Mouse (Mus musculus): ENCODE measurements at regions not wholly inside any gene's neighbourhood (a gene's known extent, or its start where the extent isn't known, plus 50 kb on each side); places are given as distances from the start of the nearest gene placed in this dataset.

DNA sequence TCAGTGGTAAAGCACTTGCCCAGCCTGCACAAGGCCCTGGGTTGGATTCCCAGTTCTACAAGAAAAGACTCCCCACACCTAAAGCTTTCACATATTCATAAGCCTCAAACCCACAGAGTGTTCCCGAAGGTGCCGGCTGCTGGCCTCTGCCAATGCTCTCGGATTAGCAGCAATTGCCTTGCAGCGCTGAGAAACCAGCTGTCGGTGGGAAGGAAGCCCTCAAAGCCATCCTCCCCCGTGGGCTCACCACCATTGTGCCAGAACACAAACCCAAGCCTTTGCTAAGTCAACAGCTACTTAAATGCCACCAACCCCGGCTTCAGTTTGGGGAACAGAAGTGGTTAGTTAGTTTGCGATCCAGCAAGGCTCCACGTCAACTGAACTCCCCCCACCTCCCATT, 217.7 kb downstream of the Srbd1 start:
- H3K4me3 ChIP-seq (ENCODE audit: low read depth, low read length) = no peak overlapping the region
- H3K36me3 ChIP-seq (ENCODE audit: control insufficient read depth, insufficient read depth) = no peaks in the 10 kb centered on the region
- no peak for TF ChIP-seq CTCF (IDR thresholded peaks at IDR 0.05; ENCODE audit: low read depth)
- no peaks in the 10 kb centered on the region for H3K27me3 ChIP-seq (replicated peaks; ENCODE audit: control insufficient read depth, insufficient read depth, low read length)
- 84% methylated on average over 9 of the region's 9 CpGs for WGBS
- no peak overlapping the region for H3K4me2 ChIP-seq (replicated peaks; ENCODE audit: low read depth)
- H3K27ac ChIP-seq (ENCODE audit: low read depth, low read length) = no peak overlapping the region
- no peak overlapping the region for H3K9ac ChIP-seq (ENCODE audit: low read depth, low read length)
- no peak for ATAC-seq
- H3K4me1 ChIP-seq (replicated peaks; ENCODE audit: control insufficient read depth, insufficient read depth, low read length) = no peaks in the 10 kb centered on the region
- no peaks in the 10 kb centered on the region for H3K9me3 ChIP-seq (ENCODE audit: control insufficient read depth)

DNA sequence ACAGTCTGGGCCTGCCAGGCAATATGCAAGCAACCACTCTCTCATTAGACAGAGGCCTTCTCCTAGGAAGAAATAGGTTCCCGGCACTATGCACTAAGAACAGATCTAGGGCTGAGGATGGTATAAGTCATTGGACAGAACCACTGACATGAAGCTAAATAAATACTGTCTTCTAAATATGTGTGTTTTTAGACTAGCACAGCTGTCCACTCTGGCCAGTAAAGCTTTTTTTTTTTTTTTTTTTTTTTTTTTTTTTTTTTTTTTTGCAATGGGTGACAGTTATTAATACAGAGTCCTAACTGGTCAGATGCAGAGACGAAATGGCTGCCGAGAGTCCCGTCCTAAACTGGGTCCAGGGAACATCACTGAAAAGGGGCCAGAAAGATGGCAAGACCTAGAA, 218.9 kb downstream of the Srbd1 start:
- Histone ChIP-seq H3K9me3 (ENCODE audit: control insufficient read depth) (no peaks in the 10 kb centered on the region), H3K4me3 (ENCODE audit: low read depth, low read length) (no peak overlapping the region), H3K4me2 (replicated peaks; ENCODE audit: low read depth) (no peak overlapping the region), H3K9ac (ENCODE audit: low read depth, low read length) (no peak overlapping the region), H3K27ac (ENCODE audit: low read depth, low read length) (no peak overlapping the region), H3K4me1 (replicated peaks; ENCODE audit: control insufficient read depth, insufficient read depth, low read length) (no peaks in the 10 kb centered on the region), H3K27me3 (replicated peaks; ENCODE audit: control insufficient read depth, insufficient read depth, low read length) (no peaks in the 10 kb centered on the region), H3K36me3 (ENCODE audit: control insufficient read depth, insufficient read depth) (no peaks in the 10 kb centered on the region)
- ATAC-seq = no peak
- no peak for TF ChIP-seq CTCF (IDR thresholded peaks at IDR 0.05; ENCODE audit: low read depth)
- 89% methylated on average over 4 of the region's 4 CpGs for WGBS

DNA sequence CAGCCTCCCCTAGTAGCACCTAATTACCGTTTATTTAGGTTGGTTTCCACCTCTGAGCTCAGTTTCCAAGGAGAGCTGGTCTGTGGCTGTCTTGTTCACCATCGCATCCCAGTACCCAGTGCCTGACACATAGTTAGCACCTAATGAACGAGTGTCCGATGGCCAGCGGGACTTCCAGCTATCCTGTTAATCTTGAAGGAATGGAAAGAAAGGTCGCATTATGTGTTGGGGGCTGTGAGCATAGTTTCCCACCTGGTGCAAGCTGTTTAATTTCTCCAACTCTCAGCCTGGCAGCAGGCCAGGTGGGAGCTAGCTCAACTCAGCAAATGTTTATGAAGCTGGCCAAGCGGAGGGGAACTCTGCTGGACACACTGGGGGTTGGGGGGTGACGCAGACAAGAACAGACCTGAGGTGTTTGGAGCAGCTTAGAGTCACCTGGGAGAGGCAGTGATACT, 223.7 kb downstream of the Srbd1 start:
- ATAC-seq = no peak
- Histone ChIP-seq H3K4me3 (ENCODE audit: low read depth, low read length) (no peak overlapping the region), H3K9ac (ENCODE audit: low read depth, low read length) (no peak overlapping the region), H3K27me3 (replicated peaks; ENCODE audit: control insufficient read depth, insufficient read depth, low read length) (no peaks in the 10 kb centered on the region), H3K4me2 (replicated peaks; ENCODE audit: low read depth) (no peak overlapping the region), H3K4me1 (replicated peaks; ENCODE audit: control insufficient read depth, insufficient read depth, low read length) (no peaks in the 10 kb centered on the region), H3K9me3 (ENCODE audit: control insufficient read depth) (no peaks in the 10 kb centered on the region), H3K36me3 (ENCODE audit: control insufficient read depth, insufficient read depth) (no peaks in the 10 kb centered on the region), H3K27ac (ENCODE audit: low read depth, low read length) (no peak overlapping the region)
- WGBS = 53% methylated on average over 8 of the region's 8 CpGs
- TF ChIP-seq CTCF (IDR thresholded peaks at IDR 0.05; ENCODE audit: low read depth) = no peak

DNA sequence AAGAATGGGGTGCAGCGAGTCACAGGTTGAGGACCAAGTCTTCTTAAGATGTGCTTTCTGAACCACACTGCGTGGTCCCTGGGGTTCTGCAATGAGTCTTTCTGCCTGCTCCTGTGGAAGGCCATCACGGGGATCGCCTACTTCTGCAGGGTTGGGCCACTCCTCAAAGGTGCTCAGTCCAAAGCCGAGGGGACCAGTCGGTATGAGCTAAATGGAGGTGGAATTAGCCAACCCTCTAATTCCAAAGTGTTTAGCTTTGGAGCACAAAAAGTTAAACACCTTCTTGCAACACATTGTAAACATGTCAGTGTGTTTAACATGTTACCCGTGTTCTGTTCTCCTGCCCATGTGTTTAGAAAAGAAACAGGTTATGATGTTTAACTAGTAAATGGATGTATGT, 225.1 kb downstream of the Srbd1 start:
- Histone ChIP-seq H3K4me2 (replicated peaks; ENCODE audit: low read depth) (no peak overlapping the region), H3K9ac (ENCODE audit: low read depth, low read length) (no peak overlapping the region), H3K4me3 (ENCODE audit: low read depth, low read length) (no peak overlapping the region), H3K9me3 (ENCODE audit: control insufficient read depth) (no peaks in the 10 kb centered on the region), H3K4me1 (replicated peaks; ENCODE audit: control insufficient read depth, insufficient read depth, low read length) (no peaks in the 10 kb centered on the region), H3K27ac (ENCODE audit: low read depth, low read length) (no peak overlapping the region), H3K27me3 (replicated peaks; ENCODE audit: control insufficient read depth, insufficient read depth, low read length) (no peaks in the 10 kb centered on the region), H3K36me3 (ENCODE audit: control insufficient read depth, insufficient read depth) (no peaks in the 10 kb centered on the region)
- no peak for ATAC-seq
- WGBS = 68% methylated on average over 7 of the region's 7 CpGs
- TF ChIP-seq CTCF (IDR thresholded peaks at IDR 0.05; ENCODE audit: low read depth) = no peak

DNA sequence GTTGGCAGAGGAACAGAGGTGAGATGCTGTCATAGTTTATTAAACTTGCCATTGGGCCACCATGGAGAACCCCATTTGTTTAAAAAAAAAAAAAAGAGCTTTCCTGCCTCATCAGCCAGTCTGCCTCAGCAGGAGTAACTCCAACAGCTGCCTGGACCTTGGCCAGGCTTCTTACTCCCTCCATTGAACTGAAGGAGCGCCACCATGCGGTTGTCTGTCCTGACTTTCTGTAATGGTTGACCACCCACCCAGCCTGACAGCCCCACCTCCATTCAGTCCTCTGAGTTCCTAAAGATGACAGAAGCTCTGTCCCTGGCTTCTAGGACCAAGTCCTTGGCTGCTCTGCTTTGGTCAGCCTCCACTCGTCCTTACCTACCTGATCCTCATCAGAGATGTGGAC, 227.8 kb upstream of the Six2 start:
- 89% methylated on average over 3 of the region's 3 CpGs for WGBS

DNA sequence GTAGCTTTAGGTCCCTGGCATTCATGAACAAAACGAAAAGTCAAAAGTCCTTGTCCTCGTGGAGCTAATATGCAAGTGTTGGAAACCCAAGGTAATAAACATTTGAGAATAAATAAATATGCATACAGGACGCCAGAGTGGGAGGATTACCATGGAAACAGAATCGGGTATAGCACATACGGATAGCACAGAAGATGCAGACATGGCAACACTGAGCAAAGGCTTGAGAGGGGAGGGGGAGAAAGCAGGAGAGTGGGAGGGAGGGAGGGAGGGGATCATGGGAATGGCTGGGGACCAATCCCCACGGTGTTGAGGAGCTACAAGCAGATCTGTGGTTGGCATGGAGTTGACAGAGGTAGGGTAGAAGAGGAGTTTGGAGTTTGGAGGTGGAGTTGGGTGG, 226.0 kb upstream of the Six2 start:
- Histone ChIP-seq H3K27ac (ENCODE audit: low read depth, low read length) (no peak overlapping the region), H3K4me2 (replicated peaks; ENCODE audit: low read depth) (no peak overlapping the region), H3K9ac (ENCODE audit: low read depth, low read length) (no peak overlapping the region), H3K27me3 (replicated peaks; ENCODE audit: control insufficient read depth, insufficient read depth, low read length) (no peaks in the 10 kb centered on the region), H3K9me3 (ENCODE audit: control insufficient read depth) (no peaks in the 10 kb centered on the region), H3K4me3 (ENCODE audit: low read depth, low read length) (no peak overlapping the region), H3K4me1 (replicated peaks; ENCODE audit: control insufficient read depth, insufficient read depth, low read length) (no peaks in the 10 kb centered on the region), H3K36me3 (ENCODE audit: control insufficient read depth, insufficient read depth) (no peaks in the 10 kb centered on the region)
- WGBS = 47% methylated on average over 6 of the region's 6 CpGs
- no peak for TF ChIP-seq CTCF (IDR thresholded peaks at IDR 0.05; ENCODE audit: low read depth)
- ATAC-seq = no peak

More for the DNA sequence above, 227.8 kb upstream of the Six2 start:
- no peak for ATAC-seq
- Histone ChIP-seq H3K9ac (ENCODE audit: low read depth, low read length) (no peak overlapping the region), H3K27ac (ENCODE audit: low read depth, low read length) (no peak overlapping the region), H3K36me3 (ENCODE audit: control insufficient read depth, insufficient read depth) (no peaks in the 10 kb centered on the region), H3K4me2 (replicated peaks; ENCODE audit: low read depth) (no peak overlapping the region), H3K27me3 (replicated peaks; ENCODE audit: control insufficient read depth, insufficient read depth, low read length) (no peaks in the 10 kb centered on the region), H3K4me1 (replicated peaks; ENCODE audit: control insufficient read depth, insufficient read depth, low read length) (no peaks in the 10 kb centered on the region), H3K9me3 (ENCODE audit: control insufficient read depth) (no peaks in the 10 kb centered on the region), H3K4me3 (ENCODE audit: low read depth, low read length) (no peak overlapping the region)
- TF ChIP-seq CTCF (IDR thresholded peaks at IDR 0.05; ENCODE audit: low read depth) = no peak

DNA sequence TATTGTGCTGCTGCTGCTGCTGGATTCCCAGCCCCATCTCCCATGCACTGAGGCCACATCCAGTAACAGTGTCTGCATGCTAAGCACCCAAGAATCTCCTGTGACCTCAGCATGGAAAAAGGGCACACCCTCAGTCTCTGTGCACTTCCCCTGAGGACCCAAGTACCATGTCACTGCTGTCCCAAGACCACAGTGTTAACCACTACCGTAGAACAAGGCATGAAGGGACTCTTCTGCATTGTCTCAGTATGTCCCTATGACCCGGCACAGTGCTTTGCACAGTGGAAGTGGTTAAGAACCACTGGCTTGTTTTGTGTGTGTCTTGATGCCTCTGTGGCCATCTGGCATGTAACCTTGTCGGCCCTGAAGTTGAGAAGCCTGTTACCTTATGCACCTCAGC, 220.6 kb upstream of the Six2 start:
- no peaks in the 10 kb centered on the region for H3K9me3 ChIP-seq (ENCODE audit: control insufficient read depth)
- H3K27me3 ChIP-seq (replicated peaks; ENCODE audit: control insufficient read depth, insufficient read depth, low read length) = no peaks in the 10 kb centered on the region
- H3K27ac ChIP-seq (ENCODE audit: low read depth, low read length) = no peak overlapping the region
- no peak overlapping the region for H3K4me2 ChIP-seq (replicated peaks; ENCODE audit: low read depth)
- TF ChIP-seq CTCF (IDR thresholded peaks at IDR 0.05; ENCODE audit: low read depth) = no peak
- no peak for ATAC-seq
- no peaks in the 10 kb centered on the region for H3K36me3 ChIP-seq (ENCODE audit: control insufficient read depth, insufficient read depth)
- no peak overlapping the region for H3K4me3 ChIP-seq (ENCODE audit: low read depth, low read length)
- H3K4me1 ChIP-seq (replicated peaks; ENCODE audit: control insufficient read depth, insufficient read depth, low read length) = no peaks in the 10 kb centered on the region
- H3K9ac ChIP-seq (ENCODE audit: low read depth, low read length) = no peak overlapping the region
- WGBS = 84% methylated on average over 3 of the region's 3 CpGs

All from intestine, postnatal 0 days (tissue).